Mouse (Mus musculus) stomach, postnatal 0 days (tissue): ENCODE measurements around the gene Hk1.

ENCODE experiments used
- CTCF ChIP-seq: IDR thresholded peaks from 2 replicates; pipeline ENCODE4 v1.5.1; 2016; ENCODE audit warnings: antibody characterized with exemption, low read depth, mild to moderate bottlenecking, moderate library complexity
- EP300 ChIP-seq: optimal IDR thresholded peaks from 2 replicates; pipeline ENCODE3; 2016; ENCODE audit warnings: antibody characterized with exemption

- no peak for TF ChIP-seq EP300
- TF ChIP-seq CTCF, result no peak
Measured at GRCm38 (mm10) chr10:62306483-62306882, 73.2 kb downstream of the Hk1 start.
